Mouse (Mus musculus) hematopoietic stem cell, adult 5-6 weeks (primary cell): ENCODE measurements around the gene Ttll10. TPM values are rescaled to one million over a fixed set of nuclear protein-coding genes. Genes with fewer than 3 reads are reported as not detected.

Experiments
- ATAC-seq, 2 experiments: fragments of 125-278 bp in 1 of 2; replicated peaks in 1 of 2; 2 replicates each; pipeline ENCODE4 v1.8.0; 2016 to 2017; ENCODE audit warnings: inconsistent platforms in 2 of 2, mild to moderate bottlenecking in 2 of 2, moderate number of reproducible peaks in 2 of 2, low read depth in 1 of 2, moderate TSS enrichment in 1 of 2; ENCODE audit not compliant: low FRiP score in 2 of 2, poor library complexity in 2 of 2, severe bottlenecking in 2 of 2, insufficient read depth in 1 of 2, low TSS enrichment in 1 of 2
- total RNA-seq: library from RNA; stranded (forward); fragments of 172-1452, 232-1000 nt; gene quantifications from 2 replicates; pipeline ENCODE4 v1.2.3, GENCODE M21; 2017

The Ttll10 gene
- total RNA-seq, result 1.3 TPM in 1 of 2 replicates, not detected in the other

DNA sequence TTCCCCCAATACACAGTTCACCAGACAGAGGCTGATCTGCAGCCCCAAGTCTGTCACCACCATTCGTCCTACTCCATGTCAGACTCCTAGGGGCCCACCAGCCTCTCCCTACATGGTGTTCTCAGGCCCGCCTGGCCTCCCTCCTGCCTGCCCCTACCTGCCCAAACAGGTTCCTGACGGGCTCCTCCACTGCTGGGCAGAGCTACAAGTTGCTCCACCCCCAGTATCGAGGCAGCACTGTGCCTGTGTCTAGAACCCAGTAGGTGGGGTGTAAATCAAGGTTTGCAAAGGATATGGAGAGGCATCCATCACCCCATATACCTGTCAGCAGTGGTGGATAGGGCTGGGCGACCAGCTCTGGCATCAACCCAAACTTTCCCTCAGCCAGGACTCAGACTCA is at the start of gene Ttll10:
Gene Ttll10, minus strand, starts transcription at position 154 of the 400 bp plus-strand sequence.
- no peak for ATAC-seq

DNA sequence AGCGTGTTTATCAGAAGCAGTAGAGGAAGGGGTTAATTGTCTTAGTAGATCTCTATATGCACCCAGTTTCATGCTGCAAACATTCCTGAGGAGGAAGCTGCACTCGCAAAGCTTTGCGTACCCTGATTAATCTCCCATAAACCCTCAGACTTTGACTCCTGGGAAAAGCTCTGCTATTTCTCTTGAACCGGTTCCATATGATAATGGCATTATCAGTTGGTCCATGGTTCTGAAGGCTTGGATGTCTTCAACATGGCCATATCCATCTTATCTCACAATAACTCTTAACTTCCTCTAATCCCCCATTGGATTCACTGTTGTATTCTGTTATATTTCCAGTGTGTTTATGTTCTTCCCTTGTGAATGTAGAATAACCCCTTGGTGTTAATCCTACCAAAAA is 44.1 kb upstream of the Ttll10 start:
- no peak for ATAC-seq

DNA sequence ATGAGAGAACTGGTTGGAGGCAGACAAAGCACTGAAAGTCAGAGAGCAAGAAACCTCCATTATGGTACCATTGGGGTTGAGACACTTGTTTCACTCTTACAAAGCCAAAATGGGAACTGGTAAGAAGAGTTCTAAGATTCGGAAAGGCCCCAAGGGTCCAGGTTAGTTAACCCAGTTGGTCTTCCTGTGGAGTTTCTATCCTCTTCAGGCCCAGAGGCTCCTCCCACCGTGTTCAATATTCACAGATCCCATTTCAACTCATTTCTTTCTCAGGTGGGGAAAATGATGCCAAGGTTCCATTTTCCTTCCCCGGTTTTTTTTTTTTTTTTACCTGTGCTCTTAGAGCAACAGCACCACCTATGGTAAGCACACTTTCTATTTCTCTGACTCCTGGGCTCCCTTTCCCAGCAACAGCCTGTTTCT is 42.3 kb upstream of the Ttll10 start:
- ATAC-seq, result no peak

DNA sequence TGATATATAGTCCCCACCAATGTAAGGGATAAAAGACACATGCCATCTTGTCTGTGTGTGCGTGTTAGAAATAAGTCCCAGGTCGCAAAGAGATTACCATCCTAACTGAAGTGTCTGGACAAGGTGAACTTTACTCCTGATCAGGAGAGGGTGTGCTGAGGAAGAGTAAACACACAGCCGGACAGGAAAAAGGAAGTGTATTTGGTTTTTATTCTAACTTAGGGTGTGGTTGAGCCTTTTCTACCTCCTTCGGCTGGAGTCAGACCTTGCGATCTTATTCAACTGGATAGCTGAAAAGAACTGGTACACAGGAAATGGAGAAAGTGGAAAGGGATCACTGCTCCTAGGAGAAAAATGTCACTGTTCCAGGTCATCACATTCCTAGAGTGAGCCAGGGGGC is 41.3 kb upstream of the Ttll10 start:
- no peak for ATAC-seq

DNA sequence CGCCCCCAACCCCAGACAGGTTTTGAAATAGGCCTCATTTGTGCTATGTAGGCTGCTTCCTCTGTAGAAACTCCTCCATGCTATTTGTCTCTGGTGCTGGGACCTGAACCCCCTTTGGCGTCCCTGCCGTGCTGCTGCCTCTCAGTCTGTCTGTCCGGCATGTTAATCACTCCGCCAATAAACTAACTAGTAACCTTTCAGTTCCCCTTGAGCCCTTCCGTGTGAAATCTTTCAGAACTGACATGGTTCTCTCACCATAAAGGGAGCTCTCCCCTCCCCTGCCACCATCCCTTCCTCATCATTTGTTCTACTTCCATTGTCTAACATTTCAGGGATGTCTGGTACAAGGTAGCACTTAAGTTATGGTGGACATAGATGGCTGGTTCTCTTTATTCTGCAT is 40.2 kb upstream of the Ttll10 start:
- ATAC-seq, result no peak

- ATAC-seq, result no peak
Measured at GRCm38 (mm10) chr4:156097770-156098366, 38.7 kb upstream of the Ttll10 start.

GRCm38 (mm10) chr4:156096191-156096590 is 37.0 kb upstream of the Ttll10 start:
- ATAC-seq, result no peak

DNA sequence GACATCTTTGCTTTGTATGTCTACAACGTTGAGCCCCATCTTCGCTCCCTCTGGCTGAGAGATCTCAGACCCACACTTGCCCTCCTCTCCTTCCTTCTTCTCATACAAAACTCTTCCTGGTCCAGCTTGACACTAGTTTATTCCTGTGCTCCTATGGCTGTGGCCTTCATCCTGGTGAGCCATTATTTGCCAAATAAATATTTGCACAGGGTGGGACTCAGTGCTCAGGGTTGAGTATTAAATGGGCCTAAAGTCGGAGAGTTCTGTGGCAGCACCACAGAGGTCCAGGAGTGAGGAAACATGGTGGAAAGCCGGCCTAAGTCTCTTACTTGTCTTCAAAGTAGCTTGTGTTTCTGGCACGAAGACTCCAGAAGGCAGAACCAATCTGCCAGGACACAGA is 34.5 kb upstream of the Ttll10 start:
- ATAC-seq, result no peak

DNA sequence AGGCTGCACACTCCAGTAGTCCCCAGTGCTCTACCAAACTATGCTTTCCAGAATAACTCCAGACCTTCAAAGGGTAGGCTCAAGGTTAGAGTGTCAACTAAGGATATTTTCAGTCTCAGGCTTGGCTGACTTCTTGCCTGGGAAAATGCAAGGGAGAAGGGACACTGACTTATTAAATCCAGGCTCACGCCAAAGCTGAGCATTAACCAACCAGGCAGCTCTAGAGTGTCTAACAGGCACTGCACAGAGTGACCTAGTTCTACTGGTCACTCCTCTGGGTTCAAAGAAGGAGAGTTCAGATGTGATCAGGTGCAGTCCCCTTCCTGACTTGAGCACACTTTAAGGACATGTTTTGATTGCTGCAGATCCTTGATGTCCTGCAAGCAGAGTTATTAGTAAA is 33.6 kb upstream of the Ttll10 start:
- no peak for ATAC-seq

DNA sequence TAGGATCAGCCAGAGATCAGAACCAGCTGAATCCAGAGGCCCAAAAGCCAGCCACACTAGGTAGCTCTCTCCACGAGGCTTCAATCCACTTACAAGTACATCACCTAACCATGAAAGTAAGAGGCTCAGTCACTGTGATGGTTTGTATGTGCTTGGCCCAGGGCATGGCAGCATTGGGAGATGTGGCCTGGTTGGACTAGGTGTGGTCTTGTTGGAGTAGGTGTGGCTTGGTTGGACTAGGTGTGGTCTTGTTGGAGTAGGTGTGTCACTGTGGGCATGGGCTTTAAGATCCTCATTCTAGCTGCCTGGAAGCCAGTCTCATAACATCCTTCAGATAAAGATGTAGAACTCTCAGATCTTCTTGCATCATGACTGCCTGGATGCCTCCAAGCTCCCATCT is 32.0 kb upstream of the Ttll10 start:
- no peak for ATAC-seq

GRCm38 (mm10) chr4:156087398-156088087 is 28.3 kb upstream of the Ttll10 start:
- ATAC-seq, result peak; percentile 81; a peak in 3 of 4 replicates

- ATAC-seq, result no peak
Measured at GRCm38 (mm10) chr4:156085256-156085655, 26.0 kb upstream of the Ttll10 start.

DNA sequence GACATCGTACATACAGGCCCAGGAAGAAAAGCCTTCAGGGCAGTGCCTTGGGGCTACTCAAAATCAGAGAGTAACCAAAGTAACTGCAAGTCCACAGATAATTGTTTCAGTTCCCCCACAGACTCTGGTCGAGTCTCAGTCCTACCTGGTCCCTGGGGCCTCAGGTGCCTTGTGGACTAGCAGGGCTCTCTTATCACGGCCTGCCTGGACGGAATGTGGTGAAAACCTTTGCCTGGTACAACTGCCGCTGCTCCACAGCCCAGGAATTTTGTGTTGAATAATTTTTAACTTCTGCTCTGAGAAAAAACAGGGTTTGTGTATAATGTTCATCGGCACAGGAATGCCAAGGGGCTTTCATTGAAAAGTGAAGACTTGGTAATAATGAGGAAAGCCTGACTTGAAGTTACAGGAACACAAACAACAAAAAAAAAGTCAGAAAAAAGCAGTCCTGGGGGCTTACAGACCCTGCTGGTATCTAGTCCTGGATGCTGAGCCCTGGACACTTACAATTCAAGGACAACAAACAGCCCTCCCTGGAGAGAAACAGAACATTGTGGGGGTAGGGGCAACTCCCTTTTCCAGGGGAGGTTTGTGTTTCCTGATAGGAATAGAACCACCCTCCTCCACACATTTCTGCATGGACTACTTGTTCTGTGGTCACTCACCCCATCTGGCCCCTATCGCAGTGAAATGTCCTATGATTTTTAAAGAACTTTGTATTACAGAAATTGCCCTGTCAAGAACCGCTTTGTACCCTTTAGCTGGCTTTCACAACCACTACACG is 25.1 kb upstream of the Ttll10 start:
- no peak for ATAC-seq

- peak in 1 of 2 experiments; percentile 6; a peak in 1 of 4 replicates for ATAC-seq
Measured at GRCm38 (mm10) chr4:156083348-156083747, 24.1 kb upstream of the Ttll10 start.

DNA sequence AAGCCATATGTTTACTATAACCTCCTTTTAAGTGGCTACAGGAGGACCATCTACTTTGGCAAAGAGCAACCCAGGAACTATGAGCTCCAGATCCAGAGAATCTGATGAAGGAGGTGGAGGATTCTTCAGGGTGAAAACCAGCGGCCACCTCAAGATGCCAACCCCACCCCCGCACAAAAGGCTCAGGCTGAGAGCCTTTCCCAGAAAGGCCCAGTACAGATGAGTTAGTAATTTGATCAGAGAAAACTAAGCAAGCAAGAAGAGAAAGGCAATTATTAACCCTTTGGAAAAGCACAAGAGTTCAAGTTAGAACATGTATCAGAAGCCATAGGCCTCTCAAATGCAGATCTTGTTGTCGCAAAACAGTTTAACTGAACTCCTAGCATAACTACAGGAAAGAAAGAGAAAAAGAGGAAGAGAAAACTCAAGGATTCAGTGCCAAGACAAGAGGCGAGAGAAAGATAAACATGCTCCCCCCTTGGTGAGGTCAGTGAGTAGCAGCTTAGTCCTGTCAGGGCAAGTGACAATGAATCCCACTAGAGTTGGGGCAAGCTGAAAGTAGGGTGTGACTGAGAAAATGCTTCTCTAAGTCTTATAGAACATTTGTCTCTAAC is 23.5 kb upstream of the Ttll10 start:
- ATAC-seq, result peak in 1 of 2 experiments; percentile 54; a peak in 1 of 4 replicates

DNA sequence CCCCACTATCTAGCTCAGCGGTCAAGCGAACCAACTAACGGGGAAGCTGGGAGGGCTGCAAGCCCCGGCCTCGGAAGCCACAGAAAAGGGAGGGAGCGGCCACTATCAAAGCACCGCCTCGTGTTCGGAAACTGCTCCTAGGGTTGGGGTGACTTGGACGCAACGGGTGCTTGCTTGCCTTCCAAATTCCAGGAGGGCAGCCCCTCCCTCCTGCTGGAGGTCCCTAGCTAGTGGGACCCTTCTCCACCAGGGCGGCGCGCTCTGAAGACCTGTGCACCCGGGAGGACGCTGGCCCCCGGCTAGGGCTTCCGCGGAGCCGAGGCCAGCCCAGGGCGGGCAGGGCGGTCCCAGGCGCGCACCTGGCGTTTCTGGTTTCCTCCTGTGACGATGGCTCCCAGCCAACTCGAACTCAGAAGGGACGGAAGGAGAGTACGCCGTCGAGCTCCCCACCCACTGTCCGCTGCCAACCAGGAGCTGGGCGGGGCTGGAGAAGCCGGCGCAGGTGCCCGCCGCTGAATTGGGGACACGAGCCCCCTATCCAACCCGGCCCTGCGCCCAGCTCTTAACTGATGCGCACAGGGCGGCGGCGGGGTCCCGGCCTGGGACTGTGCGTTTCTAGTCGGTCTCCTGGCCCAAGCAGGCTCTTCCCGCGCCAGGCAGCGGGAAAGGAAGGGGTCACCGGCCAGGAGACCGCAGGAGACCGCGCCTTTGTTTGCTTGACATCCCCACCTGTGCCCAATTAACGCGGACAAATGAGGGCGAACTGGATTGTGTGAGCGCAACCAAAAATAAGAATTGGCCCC is 18.5 kb upstream of the Ttll10 start:
- ATAC-seq, result peak; percentile 76

DNA sequence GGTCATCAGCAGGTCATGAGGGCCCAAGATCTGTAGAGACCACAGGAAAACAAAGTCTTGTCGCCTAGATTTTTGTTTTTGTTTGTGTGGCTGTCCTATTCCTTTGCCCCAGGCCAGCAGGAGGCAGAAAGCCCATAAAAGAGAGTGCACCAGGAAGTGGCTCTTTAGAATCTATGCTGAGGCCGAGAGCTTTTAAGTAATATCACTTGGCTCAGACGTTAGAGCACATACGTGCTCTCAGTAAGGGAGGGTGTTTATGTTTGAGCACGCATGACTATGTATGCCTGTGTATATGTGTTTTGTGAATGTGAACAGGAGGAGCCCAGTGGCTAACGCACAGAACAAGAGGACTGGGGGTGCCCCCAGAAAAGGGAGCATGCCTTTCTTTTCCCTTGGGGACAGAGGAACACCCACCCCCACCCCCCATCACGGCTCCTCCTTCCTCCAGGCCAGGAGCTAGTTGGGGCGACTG is 17.7 kb upstream of the Ttll10 start:
- ATAC-seq, result peak; percentile 36 to 49
